In genomic region chr11:96534531-96534930, GRCm38 (mm10) we compare ENCODE assay signal across 23 mouse cellular contexts.
A peak's percentile ranks its signal among the peaks of the same experiment; 100 is the strongest.
DNase-seq lines count a peak whose midpoint lies in the region; ATAC-seq and TF ChIP-seq lines count a peak whose summit lies in the region.
"Had no signal": no experiment of that assay in that cellular context is flagged by ENCODE, and none has a peak within 500 bp of the region (broad histone marks: within the 10 kb centered on the region; RNA-seq: fewer than 3 reads in every experiment).

No protein-coding gene starts in this region.

- WGBS in liver, postnatal 0 days (ENCODE audit: insufficient replicate concordance), result 71% methylated on average over 2 of the region's 2 CpGs
- WGBS in liver, embryonic 12.5 days (ENCODE audit: insufficient replicate concordance), result 46% methylated on average over 2 of the region's 2 CpGs
- 73% methylated on average over 2 of the region's 2 CpGs for WGBS in small intestine, adult 2 months

- TF ChIP-seq RAD21 in MEL (IDR thresholded peaks at IDR 0.05; ENCODE audit: low read depth, low read length), result no peak

- no peaks in the 10 kb centered on the region for H3K4me1 ChIP-seq in liver, postnatal 0 days (ENCODE audit: insufficient read depth)
- H3K4me1 ChIP-seq in liver, embryonic 12.5 days, result no peaks in the 10 kb centered on the region
- H3K4me1 ChIP-seq in MEL (ENCODE audit: control insufficient read depth in 1 of 2, insufficient read depth in 2 of 2, low read length in 2 of 2), result no peaks in the 10 kb centered on the region
- H3K4me1 ChIP-seq in small intestine, adult 2 months (ENCODE audit: control insufficient read depth, insufficient read depth, insufficient read length, low read length), result no peaks in the 10 kb centered on the region
- H3K4me1 ChIP-seq: embryonic facial prominence, embryonic 12.5 days; hindbrain, embryonic 12.5 days; liver, embryonic 13.5 days; megakaryocyte, embryonic 14.5 days had no signal

- no peaks in the 10 kb centered on the region for H3K36me3 ChIP-seq in liver, postnatal 0 days (replicated peaks; ENCODE audit: insufficient read depth, low read length)
- no peaks in the 10 kb centered on the region for H3K36me3 ChIP-seq in liver, embryonic 12.5 days
- no peaks in the 10 kb centered on the region for H3K36me3 ChIP-seq in MEL (ENCODE audit: control insufficient read depth in 1 of 2, insufficient read depth in 2 of 2, low read length in 2 of 2)
- no peaks in the 10 kb centered on the region for H3K36me3 ChIP-seq in small intestine, adult 2 months (ENCODE audit: control insufficient read depth, insufficient read depth, low read length)
- H3K36me3 ChIP-seq: embryonic facial prominence, embryonic 12.5 days; forebrain, embryonic 15.5 days; G1E; hindbrain, embryonic 12.5 days; liver, embryonic 13.5 days; neural tube, embryonic 15.5 days had no signal

- no peak for TF ChIP-seq EP300 in liver, postnatal 0 days (IDR thresholded peaks at IDR 0.05; ENCODE audit: low read depth)
- TF ChIP-seq EP300 in MEL (IDR thresholded peaks at IDR 0.05; ENCODE audit: low read depth in 1 of 2, low read length in 2 of 2), result no peak

- no peak overlapping the region for H3K4me3 ChIP-seq in liver, postnatal 0 days (ENCODE audit: low read depth, low read length)
- H3K4me3 ChIP-seq in liver, embryonic 12.5 days, result no peak overlapping the region
- H3K4me3 ChIP-seq in MEL (ENCODE audit: control insufficient read depth in 1 of 2, insufficient read depth in 1 of 2, low read depth in 2 of 2, low read length in 2 of 2), result no peak overlapping the region
- no peak overlapping the region for H3K4me3 ChIP-seq in small intestine, adult 2 months (ENCODE audit: low read depth, low read length)
- H3K4me3 ChIP-seq: embryonic facial prominence, embryonic 12.5 days; forebrain, embryonic 15.5 days; hindbrain, embryonic 12.5 days; left cerebral cortex, adult 2 months; liver, embryonic 13.5 days; megakaryocyte, embryonic 14.5 days; neural tube, embryonic 15.5 days had no signal

- H3K27ac ChIP-seq in liver, postnatal 0 days (ENCODE audit: low read depth), result no peak overlapping the region
- H3K27ac ChIP-seq in liver, embryonic 12.5 days, result no peak overlapping the region
- no peak overlapping the region for H3K27ac ChIP-seq in MEL (ENCODE audit: control insufficient read depth, low read depth, low read length)
- H3K27ac ChIP-seq in small intestine, adult 2 months (ENCODE audit: insufficient read depth, low read depth, low read length), result no peak overlapping the region
- H3K27ac ChIP-seq: embryonic facial prominence, embryonic 12.5 days; forebrain, embryonic 15.5 days; hindbrain, embryonic 12.5 days; left cerebral cortex, adult 2 months; liver, embryonic 13.5 days; neural tube, embryonic 15.5 days had no signal

- H3K4me2 ChIP-seq in liver, postnatal 0 days (ENCODE audit: low read depth, low read length), result no peak overlapping the region
- no peak overlapping the region for H3K4me2 ChIP-seq in liver, embryonic 12.5 days
- H3K4me2 ChIP-seq: embryonic facial prominence, embryonic 12.5 days; forebrain, embryonic 15.5 days; hindbrain, embryonic 12.5 days; liver, embryonic 13.5 days; neural tube, embryonic 15.5 days had no signal

- TF ChIP-seq POLR2A in MEL (IDR thresholded peaks at IDR 0.05; ENCODE audit: control insufficient read depth in 1 of 2, insufficient read depth in 1 of 2, low read depth in 1 of 2, low read length in 2 of 2, poor library complexity in 1 of 2), result no peak
- no peak for TF ChIP-seq POLR2A in small intestine, adult 2 months (IDR thresholded peaks at IDR 0.05; ENCODE audit: low read depth, low read length)

- no peak overlapping the region for H3K9ac ChIP-seq in liver, postnatal 0 days (replicated peaks)
- no peak overlapping the region for H3K9ac ChIP-seq in liver, embryonic 12.5 days
- H3K9ac ChIP-seq in MEL (ENCODE audit: control insufficient read depth, low read depth, low read length, poor library complexity, severe bottlenecking), result no peak overlapping the region
- H3K9ac ChIP-seq: embryonic facial prominence, embryonic 12.5 days; forebrain, embryonic 15.5 days; hindbrain, embryonic 12.5 days; liver, embryonic 13.5 days; neural tube, embryonic 15.5 days had no signal

- no peaks in the 10 kb centered on the region for H3K79me2 ChIP-seq in MEL (ENCODE audit: control insufficient read depth, insufficient read depth, low read length, poor library complexity)

- TF ChIP-seq CTCF in liver, postnatal 0 days (IDR thresholded peaks at IDR 0.05; ENCODE audit: low read depth), result 0 out of 2 replicates have a peak, but pooled peaks have one; percentile 14
- TF ChIP-seq CTCF in MEL (IDR thresholded peaks at IDR 0.05 in 2 of 3, conservative IDR thresholded peaks at IDR 0.05 in 1 of 3; ENCODE audit: control insufficient read depth in 1 of 3, insufficient read depth in 1 of 3, low read depth in 2 of 3, low read length in 3 of 3, poor library complexity in 1 of 3, severe bottlenecking in 1 of 3), result peak; percentile 27 to 31 (median 28); a peak in 4 of 6 replicates
- peak; percentile 9; the same call in 1 of the 2 replicates for TF ChIP-seq CTCF in small intestine, adult 2 months (IDR thresholded peaks at IDR 0.05; ENCODE audit: extremely low read depth, insufficient read length, insufficient replicate concordance, low read depth, low read length)

- DNase-seq in CD4-positive, CD25-positive, alpha-beta regulatory T cell, adult 2 months (ENCODE audit: low read depth, low spot score), result peak; percentile 39
- no peak for DNase-seq in liver, postnatal 0 days
- DNase-seq in MEL (ENCODE audit: low read depth, low spot score), result peak; percentile 12
- DNase-seq in urinary bladder, adult 18-20 months (ENCODE audit: low spot score in 2 of 2), result no peak
- no peak for DNase-seq in adrenal gland, postnatal 10 days
- DNase-seq: adrenal gland, postnatal 25 days; cerebellum, adult 2 months; heart, adult 18-20 months; kidney, postnatal 10 days; liver, embryonic 13.5 days; right cerebral cortex, postnatal 4 days; thymus, adult 2 months had no signal

- no peaks in the 10 kb centered on the region for H3K9me3 ChIP-seq in liver, postnatal 0 days (ENCODE audit: low read length)
- no peaks in the 10 kb centered on the region for H3K9me3 ChIP-seq in liver, embryonic 12.5 days (replicated peaks)
- H3K9me3 ChIP-seq in MEL (replicated peaks; ENCODE audit: insufficient read depth, low read length), result no peaks in the 10 kb centered on the region
- H3K9me3 ChIP-seq: embryonic facial prominence, embryonic 12.5 days; forebrain, embryonic 15.5 days; G1E; hindbrain, embryonic 12.5 days; liver, embryonic 13.5 days; neural tube, embryonic 15.5 days had no signal

- 0 out of 2 replicates have a peak, but pooled peaks cover 5% of the 10 kb centered on the region for H3K27me3 ChIP-seq in liver, postnatal 0 days (ENCODE audit: insufficient read depth, low read length)
- H3K27me3 ChIP-seq in liver, embryonic 12.5 days (replicated peaks), result peaks cover 20% of the 10 kb centered on the region
- H3K27me3 ChIP-seq in MEL (ENCODE audit: control insufficient read depth in 1 of 2, insufficient read depth in 2 of 2, low read length in 2 of 2), result peaks cover 4 to 6% of the 10 kb centered on the region in 2 experiments
- 0 out of 2 replicates have a peak, but pooled peaks cover 3% of the 10 kb centered on the region for H3K27me3 ChIP-seq in small intestine, adult 2 months (ENCODE audit: control insufficient read depth, insufficient read depth, low read length)
- H3K27me3 ChIP-seq: liver, embryonic 13.5 days; neural tube, embryonic 15.5 days had no signal

- no peak for ATAC-seq in CD4-positive, CD25-positive, alpha-beta regulatory T cell, adult 4 months
- no peak for ATAC-seq in liver, postnatal 0 days
- no peak for ATAC-seq in liver, embryonic 12.5 days
- ATAC-seq: forebrain, embryonic 15.5 days; intestine, embryonic 16.5 days had no signal

TF ChIP-seq in MEL, 35 proteins besides CTCF, POLR2A, EP300 and RAD21:
- no peak for TF ChIP-seq MAFK (IDR thresholded peaks at IDR 0.05; ENCODE audit: borderline replicate concordance, low read depth, low read length)
- no peak for TF ChIP-seq GABPA (IDR thresholded peaks at IDR 0.05; ENCODE audit: low read depth, low read length)
- no peak for TF ChIP-seq MYC (IDR thresholded peaks at IDR 0.05; ENCODE audit: low read depth, low read length)
- no peak for TF ChIP-seq CHD2 (IDR thresholded peaks at IDR 0.05; ENCODE audit: low read length)
- no peak for TF ChIP-seq ELF1 (IDR thresholded peaks at IDR 0.05; ENCODE audit: low read depth, low read length)
- TF ChIP-seq TAL1 (IDR thresholded peaks at IDR 0.05; ENCODE audit: low read length), result no peak
- no peak for TF ChIP-seq USF2 (IDR thresholded peaks at IDR 0.05; ENCODE audit: borderline replicate concordance in 1 of 2, insufficient read depth in 1 of 2, low read depth in 1 of 2, low read length in 2 of 2)
- TF ChIP-seq NELFE (IDR thresholded peaks at IDR 0.05; ENCODE audit: low read depth, low read length), result no peak
- TF ChIP-seq HCFC1 (IDR thresholded peaks at IDR 0.05; ENCODE audit: low read depth, low read length), result no peak
- TF ChIP-seq ZNF384 (IDR thresholded peaks at IDR 0.05; ENCODE audit: low read depth, low read length), result no peak
- no peak for TF ChIP-seq ZMIZ1 (IDR thresholded peaks at IDR 0.05; ENCODE audit: low read depth, low read length)
- TF ChIP-seq CHD1 (IDR thresholded peaks at IDR 0.05; ENCODE audit: low read depth, low read length), result no peak
- no peak for TF ChIP-seq POLR2AphosphoS5 (IDR thresholded peaks at IDR 0.05; ENCODE audit: borderline replicate concordance, low read depth, low read length)
- TF ChIP-seq UBTF (IDR thresholded peaks at IDR 0.05; ENCODE audit: borderline replicate concordance, insufficient read depth, low read depth, low read length), result no peak

Comparison
In these comparisons a context has a peak if more than half of its experiments do, and no peak if none do; other contexts are left out.
1. DNase-seq: peak in CD4-positive, CD25-positive, alpha-beta regulatory T cell, adult 2 months (single experiment) and MEL (single experiment); none in liver, postnatal 0 days (single experiment), urinary bladder, adult 18-20 months (0 of 2) and adrenal gland, postnatal 10 days (single experiment).
2. Peak in every context shown above with its lines, with median percentiles within 50 percentile points of each other: CTCF ChIP-seq.